Mouse (Mus musculus) spleen, adult 2 months (tissue): Measurements from ENCODE around the gene Dnttip1.

Source experiments
- CTCF ChIP-seq: fragments of 200-500 bp; IDR thresholded peaks from 2 replicates; pipeline ENCODE4 v1.5.1; 2011; ENCODE audit warnings: mild to moderate bottlenecking, inconsistent platforms; ENCODE audit not compliant: insufficient read depth, insufficient read length, insufficient replicate concordance; ENCODE audit errors: extremely low read depth
- POLR2A ChIP-seq: fragments of 200-500 bp; IDR thresholded peaks from 2 replicates; pipeline ENCODE4 v1.6.1; 2011; ENCODE audit warnings: low read depth, low read length, inconsistent platforms

DNA sequence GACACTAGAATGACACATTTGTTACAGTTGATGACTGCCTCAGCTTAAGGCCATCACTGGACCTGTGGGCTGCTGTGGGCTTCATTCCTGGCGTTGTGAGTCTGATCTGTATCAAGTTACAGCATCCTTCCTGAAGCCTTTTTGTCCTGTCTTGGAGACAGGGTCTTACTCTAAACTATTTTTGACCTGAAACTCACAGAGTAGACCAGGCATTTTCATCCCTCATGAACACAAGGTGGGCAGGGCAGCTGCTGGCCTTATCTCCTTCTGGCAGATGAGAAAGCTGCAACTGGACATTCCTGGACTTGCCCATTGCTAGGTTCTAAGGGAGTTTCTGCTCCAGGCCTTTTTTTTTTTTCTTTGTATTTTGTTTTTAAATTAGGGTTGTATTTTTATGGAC is 12.9 kb downstream of the Dnttip1 start:
- TF ChIP-seq POLR2A (no peak), CTCF (no peak)
